Mouse (Mus musculus): ENCODE measurements around the gene Eef1a2.

- no peak for TF ChIP-seq CTCF (IDR thresholded peaks at IDR 0.05; ENCODE audit: control insufficient read depth, insufficient read depth, insufficient replicate concordance, low read depth, low read length)
- TF ChIP-seq POLR2A (IDR thresholded peaks at IDR 0.05; ENCODE audit: control insufficient read depth, low read depth, low read length) = no peak
Observed at GRCm38 (mm10) chr2:181100087-181100486, 56.7 kb downstream of the Eef1a2 start.
